Mouse (Mus musculus) midbrain, embryonic 15.5 days (tissue): ENCODE results near the gene Strada. TPM values are rescaled to one million over a fixed set of nuclear protein-coding genes. Genes with fewer than 3 reads are reported as not detected.
"Not testable (repeated sequence)": the region's sequence is repeated elsewhere in the genome, so short reads cannot be mapped to it uniquely, and the experiment has no call there.

ENCODE experiments used
- ATAC-seq: fragments of 200-750 bp; cut with Nextera tagmentation; replicated peaks from 2 replicates; pipeline ENCODE4 v1.8.0; 2017; ENCODE audit warnings: moderate TSS enrichment
- H3K27ac ChIP-seq: fragments of 300-500 bp; sonication (generic); 2 replicates; pipeline ENCODE4 v1.5.1; 2015; ENCODE audit warnings: mild to moderate bottlenecking, inconsistent platforms
- H3K27me3 ChIP-seq: fragments of 300-500 bp; sonication (generic); replicated peaks from 2 replicates; pipeline ENCODE4 v1.6.1; 2015; ENCODE audit warnings: inconsistent platforms
- H3K36me3 ChIP-seq: fragments of 300-500 bp; sonication (generic); replicated peaks from 2 replicates; pipeline ENCODE4 v1.6.1; 2015; ENCODE audit warnings: inconsistent platforms
- H3K4me1 ChIP-seq: fragments of 300-500 bp; sonication (generic); 2 replicates; pipeline ENCODE4 v1.6.1; 2015; ENCODE audit warnings: inconsistent platforms
- H3K4me2 ChIP-seq: fragments of 300-500 bp; sonication (generic); 2 replicates; pipeline ENCODE4 v1.6.1; 2015; ENCODE audit warnings: inconsistent platforms, mild to moderate bottlenecking, moderate library complexity
- H3K4me3 ChIP-seq: fragments of 300-500 bp; sonication (generic); 2 replicates; pipeline ENCODE4 v1.5.1; 2015; ENCODE audit warnings: mild to moderate bottlenecking, inconsistent platforms
- H3K9ac ChIP-seq: fragments of 300-500 bp; sonication (generic); 2 replicates; pipeline ENCODE4 v1.6.1; 2015; ENCODE audit warnings: mild to moderate bottlenecking, inconsistent platforms
- H3K9me3 ChIP-seq: fragments of 300-500 bp; sonication (generic); 2 replicates; pipeline ENCODE4 v1.6.1; 2016; ENCODE audit warnings: inconsistent platforms
- WGBS: fragments of 180-500 bp; shearing (Covaris S2); methylation state at CpG from one replicate; pipeline ENCODE4 v1.1.7; 2015; ENCODE audit warnings: mixed read lengths; 5-methylcytosine and 5-hydroxymethylcytosine counted together
- polyA plus RNA-seq: library from polyadenylated mRNA; unstranded; fragments of >200 nt; fragmentation: Nextera tagmentation; extraction: Ambion mirVana; gene quantifications from 2 replicates; pipeline ENCODE4 v1.2.1, GENCODE M21; 2015

Gene Strada
- polyA plus RNA-seq, 1 experiment from 2014 or later: 28.1 TPM

GRCm38 (mm10) chr11:106134580-106135528 lies 67.1 kb downstream of the Strada start:
- H3K9me3 ChIP-seq: no peaks in the 10 kb centered on the region
- no peaks in the 10 kb centered on the region for H3K27me3 ChIP-seq
- H3K4me3 ChIP-seq: no peak overlapping the region
- peaks cover 10% of the 10 kb centered on the region for H3K4me1 ChIP-seq
- peak overlapping the region; percentile 74 for H3K27ac ChIP-seq
- WGBS: 32% methylated on average over 8 of the region's 8 CpGs
- no peak; the same call in 1 of the 2 replicates for ATAC-seq
- no peak overlapping the region; the same call in 1 of the 2 replicates for H3K9ac ChIP-seq
- no peak overlapping the region for H3K4me2 ChIP-seq
- no peaks in the 10 kb centered on the region for H3K36me3 ChIP-seq

GRCm38 (mm10) chr11:106132516-106132915 lies 69.5 kb downstream of the Strada start:
- H3K27ac ChIP-seq: no peak overlapping the region
- WGBS: 90% methylated on average over 5 of the region's 5 CpGs
- ATAC-seq: no peak
- H3K4me2 ChIP-seq: no peak overlapping the region
- H3K9ac ChIP-seq: no peak overlapping the region
- H3K36me3 ChIP-seq: no peaks in the 10 kb centered on the region
- H3K4me1 ChIP-seq: peaks cover 10% of the 10 kb centered on the region
- no peaks in the 10 kb centered on the region for H3K27me3 ChIP-seq
- H3K4me3 ChIP-seq: no peak overlapping the region
- H3K9me3 ChIP-seq: no peaks in the 10 kb centered on the region

GRCm38 (mm10) chr11:106129477-106129876 lies 72.5 kb downstream of the Strada start:
- ATAC-seq: no peak
- WGBS: 93% methylated on average over 1 of the region's 1 CpGs
- Histone ChIP-seq H3K36me3 (peaks cover 9% of the 10 kb centered on the region; the same call in 1 of the 2 replicates), H3K4me3 (no peak overlapping the region), H3K27me3 (no peaks in the 10 kb centered on the region), H3K4me1 (peaks cover 1% of the 10 kb centered on the region; the same call in 1 of the 2 replicates), H3K9me3 (no peaks in the 10 kb centered on the region), H3K4me2 (no peak overlapping the region), H3K27ac (no peak overlapping the region), H3K9ac (no peak overlapping the region)

GRCm38 (mm10) chr11:106126727-106127373 lies 75.1 kb downstream of the Strada start:
- not testable (repeated sequence) for ATAC-seq, H3K4me3 ChIP-seq, H3K9ac ChIP-seq, H3K9me3 ChIP-seq, H3K27ac ChIP-seq, H3K4me1 ChIP-seq, H3K4me2 ChIP-seq, H3K27me3 ChIP-seq
- WGBS: 94% methylated on average over 4 of the region's 6 CpGs
- H3K36me3 ChIP-seq: peaks cover 17% of the 10 kb centered on the region; the same call in 1 of the 2 replicates

- WGBS: 77% methylated on average over 1 of the region's 1 CpGs
- Histone ChIP-seq H3K27ac (no peak overlapping the region), H3K4me2 (no peak overlapping the region), H3K27me3 (no peaks in the 10 kb centered on the region), H3K4me1 (no peaks in the 10 kb centered on the region), H3K36me3 (peaks cover 17% of the 10 kb centered on the region; the same call in 1 of the 2 replicates), H3K9me3 (no peaks in the 10 kb centered on the region), H3K4me3 (no peak overlapping the region), H3K9ac (no peak overlapping the region)
- no peak for ATAC-seq
Observed at GRCm38 (mm10) chr11:106125827-106126226, 76.1 kb downstream of the Strada start.

GRCm38 (mm10) chr11:106124784-106125183 lies 77.2 kb downstream of the Strada start:
- WGBS: 71% methylated on average over 4 of the region's 4 CpGs
- Histone ChIP-seq H3K4me2 (no peak overlapping the region), H3K4me3 (no peak overlapping the region), H3K9me3 (no peaks in the 10 kb centered on the region), H3K4me1 (no peaks in the 10 kb centered on the region), H3K9ac (no peak overlapping the region), H3K27ac (no peak overlapping the region), H3K36me3 (peaks cover 17% of the 10 kb centered on the region), H3K27me3 (no peaks in the 10 kb centered on the region)
- no peak for ATAC-seq

- Histone ChIP-seq H3K9me3 (no peaks in the 10 kb centered on the region), H3K9ac (no peak overlapping the region), H3K27me3 (no peaks in the 10 kb centered on the region), H3K27ac (no peak overlapping the region), H3K4me2 (no peak overlapping the region), H3K4me1 (no peaks in the 10 kb centered on the region), H3K36me3 (peaks cover 17% of the 10 kb centered on the region), H3K4me3 (no peak overlapping the region)
- 88% methylated on average over 3 of the region's 3 CpGs for WGBS
- no peak for ATAC-seq
Observed at GRCm38 (mm10) chr11:106122736-106123135, 79.2 kb downstream of the Strada start.

GRCm38 (mm10) chr11:106122221-106122620 lies 79.7 kb downstream of the Strada start:
- Histone ChIP-seq H3K9ac (no peak overlapping the region), H3K27ac (no peak overlapping the region), H3K9me3 (no peaks in the 10 kb centered on the region), H3K4me3 (no peak overlapping the region), H3K36me3 (peaks cover 17% of the 10 kb centered on the region), H3K4me1 (no peaks in the 10 kb centered on the region), H3K27me3 (no peaks in the 10 kb centered on the region), H3K4me2 (no peak overlapping the region)
- 97% methylated on average over 5 of the region's 5 CpGs for WGBS
- no peak for ATAC-seq

Other genes with a start within 250 kb of the Strada start
- gene Cyb561, start 248.8 kb downstream of the Strada start, polyA plus RNA-seq: 70.2 and 70.5 TPM in 2 replicates
- 6.1 and 6.5 TPM in 2 replicates for gene Ace, start 234.2 kb downstream of the Strada start, polyA plus RNA-seq
- not detected in 2 replicates for gene Ace3, start 207.5 kb downstream of the Strada start, polyA plus RNA-seq
- 1.7 and 2.0 TPM in 2 replicates for gene Kcnh6, start 194.0 kb downstream of the Strada start, polyA plus RNA-seq
- gene Dcaf7, start 165.3 kb downstream of the Strada start, polyA plus RNA-seq: 165 and 174 TPM in 2 replicates
- 7.1 and 7.7 TPM in 2 replicates for gene Taco1, start 136.1 kb downstream of the Strada start, polyA plus RNA-seq
- 13.7 and 14.9 TPM in 2 replicates for gene Map3k3, start 117.6 kb downstream of the Strada start, polyA plus RNA-seq
- gene Gm10840, start 41.3 kb downstream of the Strada start, polyA plus RNA-seq: 0.72 TPM in 1 of 2 replicates, not detected in the other
- 167 and 179 TPM in 2 replicates for gene Limd2, start 41.3 kb downstream of the Strada start, polyA plus RNA-seq
- gene Ccdc47, start 14.2 kb upstream of the Strada start, polyA plus RNA-seq: 109 and 111 TPM in 2 replicates
- 89.1 and 93.6 TPM in 2 replicates for gene Ddx42, start 14.8 kb upstream of the Strada start, polyA plus RNA-seq
- 33.0 and 34.1 TPM in 2 replicates for gene Ftsj3, start 53.9 kb upstream of the Strada start, polyA plus RNA-seq
- gene Psmc5, start 54.0 kb upstream of the Strada start, polyA plus RNA-seq: 297 and 300 TPM in 2 replicates
- 10.9 and 11.5 TPM in 2 replicates for gene Smarcd2, start 70.8 kb upstream of the Strada start, polyA plus RNA-seq
- gene Tcam1, start 74.5 kb upstream of the Strada start, polyA plus RNA-seq: 0.12 and 0.20 TPM in 2 replicates
- not detected in 2 replicates for gene Gh, start 99.7 kb upstream of the Strada start, polyA plus RNA-seq
- gene Cd79b, start 112.6 kb upstream of the Strada start, polyA plus RNA-seq: 1.1 and 1.4 TPM in 2 replicates
- gene Scn4a, start 151.1 kb upstream of the Strada start, polyA plus RNA-seq: not detected in 2 replicates
- not detected in 2 replicates for gene Prr29, start 163.3 kb upstream of the Strada start, polyA plus RNA-seq
- 18.2 and 19.1 TPM in 2 replicates for gene Icam2, start 185.9 kb upstream of the Strada start, polyA plus RNA-seq